Mouse (Mus musculus): ENCODE data around the gene Cbx5. TPM values are rescaled to one million over a fixed set of nuclear protein-coding genes. Genes with fewer than 3 reads are reported as not detected.

Cbx5 gene
- polyA plus RNA-seq (2012; rRNA removed): 49.4 and 52.7 TPM in 2 replicates

- H3K4me1 ChIP-seq (ENCODE audit: control insufficient read depth, insufficient read depth, low read length): no peaks in the 10 kb centered on the region
- DNase-seq: peak; percentile 99
- WGBS: under 1% methylated on average over 39 of the region's 39 CpGs
- no peaks in the 10 kb centered on the region for H3K27me3 ChIP-seq (ENCODE audit: control insufficient read depth, insufficient read depth, low read length)
- peak within 1 kb of the TSS; percentile 71 for H3K27ac ChIP-seq (ENCODE audit: insufficient read depth, low read length)
- H3K4me3 ChIP-seq (replicated peaks; ENCODE audit: insufficient read depth, low read depth, low read length): peak within 1 kb of the TSS; percentile 90
- TF ChIP-seq CTCF (IDR thresholded peaks at IDR 0.05; ENCODE audit: borderline replicate concordance, insufficient read depth, low read depth, low read length): no peak
- TF ChIP-seq POLR2A (IDR thresholded peaks at IDR 0.05; ENCODE audit: borderline replicate concordance, insufficient read depth, low read length): peak; percentile 96
These were observed at the start of gene Cbx5 for GRCm38 (mm10) chr15:103239685-103240159. Gene Cbx5, minus strand, starts transcription at chr15:103239816.

DNA sequence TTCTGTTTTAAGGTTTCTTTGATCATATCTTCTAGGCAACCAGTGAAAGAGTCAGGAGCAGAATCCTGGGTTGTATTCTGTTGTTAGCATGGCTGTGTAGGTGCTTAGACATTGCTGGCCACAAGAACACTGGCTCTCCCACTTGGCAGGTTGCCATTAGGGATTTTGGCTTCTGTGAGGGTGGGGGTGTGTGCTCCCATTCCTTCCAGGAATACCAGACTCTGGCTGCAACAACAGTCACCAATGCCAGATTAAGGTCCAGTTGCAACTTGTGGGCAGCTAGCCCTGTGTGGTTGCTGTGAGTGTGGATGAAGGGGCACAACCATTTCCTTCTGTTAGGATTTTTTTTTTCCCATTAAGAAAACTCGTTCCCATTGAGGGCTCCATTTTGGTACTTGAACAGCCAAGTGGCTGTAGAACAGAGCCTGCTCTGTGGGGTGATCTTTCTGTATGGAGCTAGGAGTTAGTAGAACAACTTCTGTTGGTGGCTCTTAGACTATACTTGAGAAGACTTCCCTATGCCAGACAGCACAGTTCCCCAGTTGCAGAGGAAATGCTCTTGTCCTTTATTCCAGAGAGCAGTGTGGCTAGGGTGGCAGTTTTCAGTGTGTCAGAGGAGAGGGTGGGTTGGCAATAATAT, 46.3 kb upstream of the Cbx5 start:
- DNase-seq: peak; percentile 43 to 60
- Histone ChIP-seq H3K27me3 (ENCODE audit: control insufficient read depth, insufficient read depth, low read length) (no peaks in the 10 kb centered on the region), H3K27ac (ENCODE audit: insufficient read depth, low read length) (no peak overlapping the region), H3K4me1 (ENCODE audit: control insufficient read depth, insufficient read depth, low read length) (peaks cover 6% of the 10 kb centered on the region; the same call in 1 of the 2 replicates), H3K4me3 (replicated peaks; ENCODE audit: insufficient read depth, low read depth, low read length) (no peak overlapping the region)
- TF ChIP-seq POLR2A (IDR thresholded peaks at IDR 0.05; ENCODE audit: borderline replicate concordance, insufficient read depth, low read length) (no peak), CTCF (IDR thresholded peaks at IDR 0.05; ENCODE audit: borderline replicate concordance, insufficient read depth, low read depth, low read length) (no peak)
- 7% methylated on average over 1 of the region's 1 CpGs for WGBS

DNA sequence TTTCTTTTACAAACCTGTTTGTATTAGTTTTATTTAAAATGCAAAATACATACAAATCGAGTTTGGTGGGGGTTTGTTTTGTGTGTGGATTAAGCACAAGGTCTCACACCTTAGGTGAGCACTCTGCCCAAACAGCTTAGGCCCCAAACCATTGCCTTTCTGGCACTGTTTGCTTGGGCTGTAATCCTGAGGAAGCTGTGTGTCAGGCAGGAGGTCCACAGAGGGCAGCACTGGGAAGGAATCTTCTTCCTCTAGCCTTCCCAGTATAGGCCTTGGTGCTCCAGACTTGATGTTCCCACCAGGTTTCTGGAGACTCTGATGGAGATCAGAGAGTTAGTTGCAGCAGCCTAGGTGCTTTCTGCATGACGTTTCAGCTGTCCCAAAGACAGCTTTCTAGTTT, 45.0 kb upstream of the Cbx5 start:
- TF ChIP-seq CTCF (IDR thresholded peaks at IDR 0.05; ENCODE audit: borderline replicate concordance, insufficient read depth, low read depth, low read length): no peak
- no peak for TF ChIP-seq POLR2A (IDR thresholded peaks at IDR 0.05; ENCODE audit: borderline replicate concordance, insufficient read depth, low read length)
- H3K27ac ChIP-seq (ENCODE audit: insufficient read depth, low read length): no peak overlapping the region
- 50% methylated on average over 2 of the region's 2 CpGs for WGBS
- no peaks in the 10 kb centered on the region for H3K27me3 ChIP-seq (ENCODE audit: control insufficient read depth, insufficient read depth, low read length)
- H3K4me1 ChIP-seq (ENCODE audit: control insufficient read depth, insufficient read depth, low read length): peaks cover 6% of the 10 kb centered on the region; the same call in 1 of the 2 replicates
- H3K4me3 ChIP-seq (replicated peaks; ENCODE audit: insufficient read depth, low read depth, low read length): no peak overlapping the region
- no peak for DNase-seq

DNA sequence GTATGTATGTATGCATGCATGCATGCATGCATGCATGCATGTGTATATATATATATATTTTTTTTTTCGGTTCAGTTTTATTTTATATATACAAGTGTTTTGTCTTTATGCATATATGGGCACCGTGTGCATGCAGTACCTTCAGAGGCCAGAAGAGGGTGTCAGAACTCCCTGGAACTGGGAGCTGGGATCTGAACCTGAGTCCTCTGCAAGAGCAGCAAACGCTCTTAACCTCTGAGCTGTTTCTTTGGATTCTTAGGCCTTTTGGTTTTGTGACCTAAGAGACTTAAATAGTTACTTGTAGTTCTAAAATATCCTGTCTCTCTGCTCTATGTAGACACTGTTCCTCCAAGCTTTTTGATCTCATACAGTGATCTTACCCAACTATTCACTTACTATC, 44.5 kb upstream of the Cbx5 start:
- Histone ChIP-seq H3K27me3 (ENCODE audit: control insufficient read depth, insufficient read depth, low read length) (no peaks in the 10 kb centered on the region), H3K27ac (ENCODE audit: insufficient read depth, low read length) (no peak overlapping the region), H3K4me1 (ENCODE audit: control insufficient read depth, insufficient read depth, low read length) (peaks cover 6% of the 10 kb centered on the region; the same call in 1 of the 2 replicates), H3K4me3 (replicated peaks; ENCODE audit: insufficient read depth, low read depth, low read length) (no peak overlapping the region)
- peak; percentile 52 for TF ChIP-seq CTCF (IDR thresholded peaks at IDR 0.05; ENCODE audit: borderline replicate concordance, insufficient read depth, low read depth, low read length)
- no peak for TF ChIP-seq POLR2A (IDR thresholded peaks at IDR 0.05; ENCODE audit: borderline replicate concordance, insufficient read depth, low read length)
- 64% methylated on average over 3 of the region's 3 CpGs for WGBS
- DNase-seq: peak in 1 of 2 experiments; percentile 40

DNA sequence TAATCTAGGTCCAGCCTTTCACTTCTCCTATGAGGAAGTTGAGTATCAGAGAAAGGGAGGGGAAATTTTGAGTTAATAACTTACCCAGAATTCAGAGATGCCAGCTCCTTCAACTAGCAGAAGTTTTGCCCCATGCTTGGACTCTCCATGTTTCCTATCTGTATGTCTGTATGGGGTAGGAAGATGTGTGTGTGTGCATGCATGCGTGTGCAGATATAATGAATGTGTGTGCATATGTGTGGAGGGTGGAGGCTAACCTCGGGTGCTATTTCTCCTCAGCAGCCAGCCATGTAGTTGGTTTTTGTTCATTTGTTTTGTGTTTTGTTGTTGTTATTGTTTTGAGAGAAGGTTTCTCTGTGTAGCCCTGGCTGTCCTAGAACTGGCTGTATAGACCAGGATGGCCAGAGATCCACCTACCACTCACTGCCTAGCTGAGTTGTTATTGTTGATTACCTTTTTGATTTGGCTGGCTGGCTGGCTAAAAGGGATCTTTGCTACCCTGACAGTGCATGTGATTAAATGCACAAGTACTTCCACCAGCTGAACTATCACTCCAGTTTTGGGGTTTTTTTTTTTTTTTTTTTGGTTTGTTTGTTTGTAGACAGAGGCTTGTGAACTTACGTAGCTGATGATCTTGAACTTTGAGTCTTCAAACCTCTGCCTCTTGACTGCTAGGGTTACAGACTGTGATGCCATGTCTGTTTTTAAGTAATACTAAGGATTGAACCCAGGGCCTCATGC, 42.0 kb upstream of the Cbx5 start:
- TF ChIP-seq POLR2A (IDR thresholded peaks at IDR 0.05; ENCODE audit: borderline replicate concordance, insufficient read depth, low read length) (no peak), CTCF (IDR thresholded peaks at IDR 0.05; ENCODE audit: borderline replicate concordance, insufficient read depth, low read depth, low read length) (no peak)
- no peaks in the 10 kb centered on the region for H3K27me3 ChIP-seq (ENCODE audit: control insufficient read depth, insufficient read depth, low read length)
- no peak overlapping the region for H3K4me3 ChIP-seq (replicated peaks; ENCODE audit: insufficient read depth, low read depth, low read length)
- no peak overlapping the region for H3K27ac ChIP-seq (ENCODE audit: insufficient read depth, low read length)
- peaks cover 6% of the 10 kb centered on the region; the same call in 1 of the 2 replicates for H3K4me1 ChIP-seq (ENCODE audit: control insufficient read depth, insufficient read depth, low read length)
- DNase-seq: no peak
- 90% methylated on average over 3 of the region's 3 CpGs for whole genome bisulfite sequencing

- whole genome bisulfite sequencing: 63% methylated on average over 3 of the region's 3 CpGs
- Histone ChIP-seq H3K27me3 (ENCODE audit: control insufficient read depth, insufficient read depth, low read length) (no peaks in the 10 kb centered on the region), H3K4me1 (ENCODE audit: control insufficient read depth, insufficient read depth, low read length) (peaks cover 6% of the 10 kb centered on the region; the same call in 1 of the 2 replicates), H3K27ac (ENCODE audit: insufficient read depth, low read length) (no peak overlapping the region), H3K4me3 (replicated peaks; ENCODE audit: insufficient read depth, low read depth, low read length) (no peak overlapping the region)
- DNase-seq: no peak
- TF ChIP-seq CTCF (IDR thresholded peaks at IDR 0.05; ENCODE audit: borderline replicate concordance, insufficient read depth, low read depth, low read length) (peak; percentile 28; the same call in 1 of the 2 replicates), POLR2A (IDR thresholded peaks at IDR 0.05; ENCODE audit: borderline replicate concordance, insufficient read depth, low read length) (no peak)
These were observed 41.3 kb upstream of the Cbx5 start for GRCm38 (mm10) chr15:103280817-103281464.

DNA sequence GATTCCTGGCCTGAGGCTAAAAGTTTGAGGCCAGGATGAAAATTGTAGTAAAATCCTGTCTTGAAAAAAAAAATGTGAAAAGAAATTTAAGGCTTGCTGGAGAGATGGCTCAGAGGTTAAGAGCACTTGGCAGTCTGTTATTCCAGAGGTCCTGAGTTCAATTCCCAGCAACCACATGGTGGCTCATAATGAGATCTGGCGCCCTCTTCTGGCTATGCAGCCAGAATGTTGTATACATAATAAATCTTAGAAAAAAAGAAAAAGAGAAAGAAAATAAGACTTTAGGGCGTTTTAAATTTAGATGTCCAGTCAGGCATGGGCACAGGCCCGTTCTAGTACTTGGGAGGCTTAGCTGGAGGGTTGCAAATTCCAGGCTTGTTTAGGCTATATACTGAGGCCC, 40.1 kb upstream of the Cbx5 start:
- Histone ChIP-seq H3K27me3 (ENCODE audit: control insufficient read depth, insufficient read depth, low read length) (no peaks in the 10 kb centered on the region), H3K4me3 (replicated peaks; ENCODE audit: insufficient read depth, low read depth, low read length) (no peak overlapping the region), H3K4me1 (ENCODE audit: control insufficient read depth, insufficient read depth, low read length) (no peaks in the 10 kb centered on the region), H3K27ac (ENCODE audit: insufficient read depth, low read length) (no peak overlapping the region)
- no peak for TF ChIP-seq POLR2A (IDR thresholded peaks at IDR 0.05; ENCODE audit: borderline replicate concordance, insufficient read depth, low read length)
- peak; percentile 19; the same call in 1 of the 2 replicates for TF ChIP-seq CTCF (IDR thresholded peaks at IDR 0.05; ENCODE audit: borderline replicate concordance, insufficient read depth, low read depth, low read length)
- WGBS: 66% methylated on average over 3 of the region's 3 CpGs
- DNase-seq: no peak
